24 mouse cellular contexts compared by ENCODE assay signal in genomic region chr9:22394725-22395124, GRCm38 (mm10). TPM values are rescaled to one million over a fixed set of nuclear protein-coding genes. Genes with fewer than 3 reads are reported as not detected.
"Had no signal": no experiment of that assay in that cellular context is flagged by ENCODE, and none has a peak within 500 bp of the region (broad histone marks: within the 10 kb centered on the region; RNA-seq: fewer than 3 reads in every experiment).

No protein-coding gene starts in this region.

- ATAC-seq: intestine, embryonic 16.5 days; liver, embryonic 12.5 days; midbrain, embryonic 15.5 days had no signal

- H3K27me3 ChIP-seq: limb, embryonic 15.5 days; liver, embryonic 12.5 days; lung, embryonic 15.5 days; midbrain, embryonic 15.5 days; neural tube, embryonic 13.5 days; stomach, embryonic 15.5 days had no signal

- DNase-seq: kidney, adult 8-10 months; kidney, postnatal 36 days; layer of hippocampus, adult 9-11 months; layer of hippocampus, postnatal 36 days; lung, postnatal 14 days; right cerebral cortex, postnatal 14 days; thymus, adult 2 months; thymus, postnatal 25 days had no signal

- H3K36me3 ChIP-seq: limb, embryonic 15.5 days; liver, embryonic 12.5 days; lung, embryonic 15.5 days; midbrain, embryonic 10.5 days; midbrain, embryonic 15.5 days; neural tube, embryonic 13.5 days; stomach, embryonic 15.5 days had no signal

- H3K27ac ChIP-seq: limb, embryonic 15.5 days; liver, embryonic 12.5 days; lung, embryonic 15.5 days; midbrain, embryonic 10.5 days; midbrain, embryonic 15.5 days; neural tube, embryonic 13.5 days; stomach, embryonic 15.5 days had no signal

- H3K4me1 ChIP-seq: lung, embryonic 15.5 days had no signal

- H3K4me3 ChIP-seq: limb, embryonic 15.5 days; liver, embryonic 12.5 days; lung, embryonic 15.5 days; midbrain, embryonic 10.5 days; midbrain, embryonic 15.5 days; neural tube, embryonic 13.5 days; stomach, embryonic 15.5 days had no signal

RNA-seq across cellular contexts. Expression of gene Gm17545, which starts 59.4 kb away (rescaled TPM):
- total RNA-seq: layer of hippocampus, adult 18-20 months; layer of hippocampus, postnatal 36 days; left cerebral cortex, adult 8-10 months; left cerebral cortex, postnatal 25 days had no signal
- polyA plus RNA-seq: intestine, embryonic 16.5 days; kidney, embryonic 16.5 days; limb, embryonic 11.5 days; limb, embryonic 15.5 days; liver, embryonic 12.5 days; liver, embryonic 16.5 days; lung, embryonic 15.5 days; midbrain, embryonic 10.5 days; midbrain, embryonic 15.5 days; neural tube, embryonic 13.5 days; stomach, embryonic 15.5 days; testis, adult 2 months; thymus, adult 2 months; urinary bladder, adult 2 months had no signal
